Mouse (Mus musculus) liver, embryonic 14.5 days (tissue): ENCODE data around the gene Tmsb10.

Experiments used
- CTCF ChIP-seq: IDR thresholded peaks from 2 replicates; pipeline ENCODE4 v1.5.1; 2016; ENCODE audit warnings: antibody characterized with exemption, low read depth, control low read depth
- EP300 ChIP-seq: IDR thresholded peaks from 2 replicates; pipeline ENCODE4 v1.6.1; 2016; ENCODE audit warnings: antibody characterized with exemption, low read depth

DNA sequence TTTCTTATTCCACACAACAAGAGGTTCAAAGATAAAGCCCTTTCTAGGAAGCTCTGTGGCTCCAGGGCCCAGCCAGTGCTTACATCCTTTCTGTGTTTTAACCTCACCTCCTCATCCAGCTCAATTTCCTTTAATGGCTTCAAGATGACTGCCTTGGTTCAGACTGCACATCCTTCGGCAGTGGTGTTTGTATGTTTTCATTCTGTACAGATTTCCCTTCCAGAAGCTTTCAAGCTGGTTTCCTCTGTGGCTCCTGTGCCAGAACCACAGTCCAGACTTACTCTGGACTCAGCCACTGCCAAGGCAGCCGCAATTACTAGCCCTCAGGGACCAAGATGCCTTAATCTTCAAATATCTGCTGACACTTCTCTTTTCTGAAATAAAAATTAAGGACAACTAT, 6.3 kb downstream of the Tmsb10 start:
- TF ChIP-seq CTCF, result no peak
- TF ChIP-seq EP300, result no peak
